8 mouse cellular contexts compared by ENCODE assay signal in genomic region chr15:78947657-78948056, GRCm38 (mm10). TPM values are rescaled to one million over a fixed set of nuclear protein-coding genes. Genes with fewer than 3 reads are reported as not detected.
DNase-seq lines count a peak whose midpoint lies in the region; ATAC-seq and TF ChIP-seq lines count a peak whose summit lies in the region.

Gene Triobp, plus strand, starts transcription at chr15:78947724.

- H3K27me3 ChIP-seq in ES-Bruce4 (ENCODE audit: control insufficient read depth, insufficient read depth, low read length, poor library complexity, severe bottlenecking): no peaks in the 10 kb centered on the region
- no peaks in the 10 kb centered on the region for H3K27me3 ChIP-seq in forebrain, embryonic 13.5 days
- 0 out of 2 replicates have a peak, but pooled peaks cover 5% of the 10 kb centered on the region for H3K27me3 ChIP-seq in heart, postnatal 0 days (ENCODE audit: control insufficient read depth, insufficient read depth, low read length)

- TF ChIP-seq EP300 in ES-Bruce4 (IDR thresholded peaks at IDR 0.05; ENCODE audit: insufficient read depth, low read depth, low read length): no peak
- no peak for TF ChIP-seq EP300 in heart, postnatal 0 days (IDR thresholded peaks at IDR 0.05; ENCODE audit: low read depth)

- no peaks in the 10 kb centered on the region for H3K4me1 ChIP-seq in ES-Bruce4 (ENCODE audit: control insufficient read depth, insufficient read depth, low read length)
- H3K4me1 ChIP-seq in forebrain, embryonic 13.5 days: peaks cover 33% of the 10 kb centered on the region
- H3K4me1 ChIP-seq in heart, postnatal 0 days (ENCODE audit: control insufficient read depth, insufficient read depth): 0 out of 2 replicates have a peak, but pooled peaks cover 4% of the 10 kb centered on the region

- peak within 1 kb of the TSS; percentile 66 for H3K4me2 ChIP-seq in forebrain, embryonic 13.5 days
- H3K4me2 ChIP-seq in heart, postnatal 0 days (ENCODE audit: low read depth, low read length): peak within 1 kb of the TSS; percentile 64

- H3K9me3 ChIP-seq in ES-Bruce4 (replicated peaks; ENCODE audit: control insufficient read depth, insufficient read depth, low read length, poor library complexity, severe bottlenecking): no peaks in the 10 kb centered on the region
- H3K9me3 ChIP-seq in forebrain, embryonic 13.5 days (replicated peaks): no peaks in the 10 kb centered on the region
- H3K9me3 ChIP-seq in heart, postnatal 0 days (replicated peaks; ENCODE audit: control insufficient read depth, low read length): no peaks in the 10 kb centered on the region

- DNase-seq in cerebellum, adult 11 months: peak; percentile 87
- peak; percentile 95 for DNase-seq in heart, postnatal 0 days (ENCODE audit: low spot score)
- DNase-seq in kidney, postnatal 4 days: peak; percentile 88 to 94
- peak; percentile 90 to 93 for DNase-seq in lung, adult 18-20 months
- peak; percentile 91 for DNase-seq in testis, postnatal 14 days (ENCODE audit: low spot score)

- peak within 1 kb of the TSS; percentile 55 for H3K4me3 ChIP-seq in ES-Bruce4 (ENCODE audit: low read depth, low read length)
- H3K4me3 ChIP-seq in forebrain, embryonic 13.5 days: peak within 1 kb of the TSS; percentile 59
- peak within 1 kb of the TSS; percentile 40 for H3K4me3 ChIP-seq in heart, postnatal 0 days (ENCODE audit: low read depth, low read length)

- H3K27ac ChIP-seq in ES-Bruce4 (ENCODE audit: insufficient read depth, low read length): no peak within 1 kb of the TSS
- peak within 1 kb of the TSS; percentile 55 for H3K27ac ChIP-seq in forebrain, embryonic 13.5 days
- no peak within 1 kb of the TSS for H3K27ac ChIP-seq in heart, postnatal 0 days (ENCODE audit: low read depth)

- peak within 1 kb of the TSS; percentile 26; the same call in 1 of the 2 replicates for H3K9ac ChIP-seq in ES-Bruce4 (ENCODE audit: low read depth, poor library complexity, severe bottlenecking)
- peak within 1 kb of the TSS; percentile 70 for H3K9ac ChIP-seq in forebrain, embryonic 13.5 days
- no peak within 1 kb of the TSS; the same call in 1 of the 2 replicates for H3K9ac ChIP-seq in heart, postnatal 0 days (replicated peaks; ENCODE audit: low read depth, low read length)

- WGBS in forebrain, embryonic 13.5 days: under 1% methylated on average over 24 of the region's 24 CpGs
- 0% methylated on average over 24 of the region's 24 CpGs for WGBS in heart, postnatal 0 days

- no peak for TF ChIP-seq CTCF in ES-Bruce4 (IDR thresholded peaks at IDR 0.05; ENCODE audit: low read depth, low read length)
- TF ChIP-seq CTCF in heart, postnatal 0 days (IDR thresholded peaks at IDR 0.05; ENCODE audit: low read depth): no peak

- ATAC-seq in forebrain, embryonic 13.5 days: peak; percentile 98
- peak; percentile 97 for ATAC-seq in heart, postnatal 0 days (ENCODE audit: insufficient read depth, low read depth)
- ATAC-seq in neutrophil, adult 5-6 weeks (ENCODE audit: extremely low read depth, insufficient number of reproducible peaks, low FRiP score, poor library complexity, severe bottlenecking): peak; percentile 61

- no peaks in the 10 kb centered on the region for H3K36me3 ChIP-seq in ES-Bruce4 (ENCODE audit: control insufficient read depth, insufficient read depth, low read length, poor library complexity, severe bottlenecking)
- peaks cover 25% of the 10 kb centered on the region for H3K36me3 ChIP-seq in forebrain, embryonic 13.5 days (ENCODE audit: poor library complexity, severe bottlenecking)
- no peaks in the 10 kb centered on the region for H3K36me3 ChIP-seq in heart, postnatal 0 days (replicated peaks; ENCODE audit: control insufficient read depth, insufficient read depth, low read length)

- TF ChIP-seq POLR2A in ES-Bruce4 (IDR thresholded peaks at IDR 0.05; ENCODE audit: insufficient read depth, low read length): peak; percentile 51

RNA-seq across cellular contexts. Expression of gene Triobp, which starts in this region (rescaled TPM):
- polyA plus RNA-seq in ES-Bruce4 (2011; ENCODE audit: insufficient read depth, insufficient read length, low read depth, missing spikeins): 49.5 and 57.1 TPM in 2 replicates
- polyA plus RNA-seq in forebrain, embryonic 13.5 days (2015; fragmentation: Nextera tagmentation; extraction: Ambion mirVana): 35.6 and 39.2 TPM in 2 replicates
- 45.3 and 80.0 TPM in 2 replicates for total RNA-seq in heart, postnatal 0 days (2014; rRNA removed; ENCODE audit: low replicate concordance)
- 19.1 and 20.0 TPM in 2 replicates for polyA plus RNA-seq in heart, postnatal 0 days (2015; fragmentation: Nextera tagmentation; extraction: Ambion mirVana)
- 37.2 and 41.9 TPM in 2 replicates for total RNA-seq in neutrophil, adult 5-6 weeks (2017)
